Mouse (Mus musculus) A20 (cell line): ENCODE measurements around the gene Hibadh.
"Not testable (repeated sequence)": the region's sequence is repeated elsewhere in the genome, so short reads cannot be mapped to it uniquely, and the experiment has no call there.

Experiments used
- DNase-seq: peaks from one replicate; pipeline ENCODE4 v3.0.0-alpha.2; 2011; ENCODE audit warnings: low read depth, low spot score

Gene Hibadh

GRCm38 (mm10) chr6:52640224-52640712 is at the start of gene Hibadh:
TSS of gene Hibadh (minus strand) at chr6:52640389.
- peak; percentile 100 for DNase-seq

GRCm38 (mm10) chr6:52686901-52687500 is 46.8 kb upstream of the Hibadh start:
- DNase-seq, result no peak

GRCm38 (mm10) chr6:52682607-52683006 is 42.4 kb upstream of the Hibadh start:
- DNase-seq, result no peak

- DNase-seq, result no peak
Measured at GRCm38 (mm10) chr6:52681847-52682485, 41.8 kb upstream of the Hibadh start.

- no peak for DNase-seq
Measured at GRCm38 (mm10) chr6:52680458-52681032, 40.4 kb upstream of the Hibadh start.

- DNase-seq, result no peak
Measured at GRCm38 (mm10) chr6:52679565-52679964, 39.4 kb upstream of the Hibadh start.

- DNase-seq, result not testable (repeated sequence)
Measured at GRCm38 (mm10) chr6:52677534-52677933, 37.3 kb upstream of the Hibadh start.

GRCm38 (mm10) chr6:52675222-52675921 is 35.2 kb upstream of the Hibadh start:
- DNase-seq, result no peak

GRCm38 (mm10) chr6:52674541-52674940 is 34.4 kb upstream of the Hibadh start:
- DNase-seq, result no peak

GRCm38 (mm10) chr6:52673706-52674105 is 33.5 kb upstream of the Hibadh start:
- no peak for DNase-seq

GRCm38 (mm10) chr6:52672539-52672938 is 32.4 kb upstream of the Hibadh start:
- peak; percentile 30 for DNase-seq

GRCm38 (mm10) chr6:52671791-52672190 is 31.6 kb upstream of the Hibadh start:
- no peak for DNase-seq

GRCm38 (mm10) chr6:52669878-52670277 is 29.7 kb upstream of the Hibadh start:
- not testable (repeated sequence) for DNase-seq

GRCm38 (mm10) chr6:52667641-52668040 is 27.5 kb upstream of the Hibadh start:
- DNase-seq, result no peak

GRCm38 (mm10) chr6:52663021-52663420 is 22.8 kb upstream of the Hibadh start:
- peak; percentile 46 for DNase-seq

GRCm38 (mm10) chr6:52655266-52655665 is 15.1 kb upstream of the Hibadh start:
- DNase-seq, result no peak

GRCm38 (mm10) chr6:52648806-52649205 is 8.6 kb upstream of the Hibadh start:
- peak; percentile 84 for DNase-seq

- DNase-seq, result peak; percentile 51
Measured at GRCm38 (mm10) chr6:52648031-52648430, 7.8 kb upstream of the Hibadh start.

GRCm38 (mm10) chr6:52645926-52646325 is 5.7 kb upstream of the Hibadh start:
- DNase-seq, result no peak

- DNase-seq, result no peak
Measured at GRCm38 (mm10) chr6:52642152-52642551, 2.0 kb upstream of the Hibadh start.

- peak; percentile 42 for DNase-seq
Measured at GRCm38 (mm10) chr6:52641076-52641475, 887 bp upstream of the Hibadh start.

GRCm38 (mm10) chr6:52639546-52640223 is 504 bp downstream of the Hibadh start:
- DNase-seq, result peak; percentile 59
